Mouse (Mus musculus): ENCODE measurements around the gene Olfml1. TPM values are rescaled to one million over a fixed set of nuclear protein-coding genes. Genes with fewer than 3 reads are reported as not detected.

Gene Olfml1
- polyA plus RNA-seq, 1 experiment from 2014 or later: 1.6 TPM

DNA sequence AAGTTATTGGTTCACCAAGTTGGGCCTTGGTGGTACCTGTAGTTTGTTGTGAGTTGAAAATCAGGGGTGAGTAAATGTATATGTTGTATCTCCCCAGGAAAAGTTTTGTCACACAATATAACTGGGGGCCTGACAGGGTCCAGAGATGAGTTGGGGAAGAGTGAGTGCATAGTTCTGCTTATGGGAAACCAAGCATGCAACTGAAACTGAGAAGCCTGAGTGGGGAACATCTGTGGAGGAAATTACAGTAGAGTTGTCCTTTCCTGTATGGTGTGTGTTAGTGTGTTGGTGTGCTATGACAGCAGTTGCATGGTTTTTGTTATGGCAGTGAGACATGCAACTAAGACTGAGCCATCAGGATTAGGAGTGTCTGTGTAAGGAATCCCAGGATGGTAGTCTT lies 61.1 kb downstream of the Olfml1 start:
- H3K36me3 ChIP-seq (replicated peaks; ENCODE audit: insufficient read depth, low read length): no peaks in the 10 kb centered on the region
- H3K4me1 ChIP-seq (ENCODE audit: insufficient read depth): no peaks in the 10 kb centered on the region
- H3K27me3 ChIP-seq (ENCODE audit: insufficient read depth, low read length): no peaks in the 10 kb centered on the region
- no peak overlapping the region for H3K4me2 ChIP-seq (ENCODE audit: low read depth, low read length)
- H3K9me3 ChIP-seq (ENCODE audit: low read length): no peaks in the 10 kb centered on the region
- H3K27ac ChIP-seq (ENCODE audit: low read depth): no peak overlapping the region
- ATAC-seq (no peak), DNase-seq (no peak)
- H3K9ac ChIP-seq (replicated peaks): no peak overlapping the region
- no peak for TF ChIP-seq CTCF (IDR thresholded peaks at IDR 0.05; ENCODE audit: low read depth)
- no peak for TF ChIP-seq EP300 (IDR thresholded peaks at IDR 0.05; ENCODE audit: low read depth)
- H3K4me3 ChIP-seq (ENCODE audit: low read depth, low read length): no peak overlapping the region

- no peak for DNase-seq
- Histone ChIP-seq H3K4me2 (ENCODE audit: low read depth, low read length) (no peak overlapping the region), H3K27me3 (ENCODE audit: insufficient read depth, low read length) (no peaks in the 10 kb centered on the region), H3K4me3 (ENCODE audit: low read depth, low read length) (no peak overlapping the region), H3K4me1 (ENCODE audit: insufficient read depth) (no peaks in the 10 kb centered on the region), H3K36me3 (replicated peaks; ENCODE audit: insufficient read depth, low read length) (no peaks in the 10 kb centered on the region), H3K27ac (ENCODE audit: low read depth) (no peak overlapping the region), H3K9ac (replicated peaks) (no peak overlapping the region), H3K9me3 (ENCODE audit: low read length) (no peaks in the 10 kb centered on the region)
- TF ChIP-seq EP300 (IDR thresholded peaks at IDR 0.05; ENCODE audit: low read depth): no peak
- TF ChIP-seq CTCF (IDR thresholded peaks at IDR 0.05; ENCODE audit: low read depth): no peak
- WGBS (ENCODE audit: insufficient replicate concordance): 75% methylated on average over 4 of the region's 4 CpGs
- no peak for ATAC-seq
Measured at GRCm38 (mm10) chr7:107633201-107633600, 66.0 kb downstream of the Olfml1 start.

DNA sequence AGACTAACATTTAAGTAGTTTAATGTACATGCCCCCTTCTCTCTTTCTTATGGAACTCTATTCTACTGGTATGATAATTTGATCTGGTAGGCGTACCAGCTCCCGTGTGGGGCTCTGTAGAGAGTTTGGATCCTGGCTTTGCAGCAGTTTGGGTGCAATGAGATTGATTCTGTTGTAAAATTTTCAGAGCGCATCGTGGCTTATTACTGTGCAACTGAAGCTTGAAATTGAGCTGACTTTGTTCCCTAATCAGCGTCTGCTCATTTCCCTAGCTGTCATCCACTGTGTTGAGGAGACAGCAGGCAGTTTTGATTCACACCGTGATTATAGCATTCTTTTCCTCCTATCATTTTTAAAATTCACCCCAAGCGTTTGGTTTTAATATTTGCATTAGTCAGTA lies 70.2 kb downstream of the Olfml1 start:
- no peak overlapping the region for H3K4me2 ChIP-seq (ENCODE audit: low read depth, low read length)
- H3K27me3 ChIP-seq (ENCODE audit: insufficient read depth, low read length): no peaks in the 10 kb centered on the region
- DNase-seq: no peak
- H3K9me3 ChIP-seq (ENCODE audit: low read length): no peaks in the 10 kb centered on the region
- no peaks in the 10 kb centered on the region for H3K36me3 ChIP-seq (replicated peaks; ENCODE audit: insufficient read depth, low read length)
- ATAC-seq: no peak
- no peak overlapping the region for H3K27ac ChIP-seq (ENCODE audit: low read depth)
- 76% methylated on average over 7 of the region's 7 CpGs for WGBS (ENCODE audit: insufficient replicate concordance)
- no peaks in the 10 kb centered on the region for H3K4me1 ChIP-seq (ENCODE audit: insufficient read depth)
- no peak overlapping the region for H3K4me3 ChIP-seq (ENCODE audit: low read depth, low read length)
- TF ChIP-seq CTCF (IDR thresholded peaks at IDR 0.05; ENCODE audit: low read depth): no peak
- TF ChIP-seq EP300 (IDR thresholded peaks at IDR 0.05; ENCODE audit: low read depth): no peak
- no peak overlapping the region for H3K9ac ChIP-seq (replicated peaks)

DNA sequence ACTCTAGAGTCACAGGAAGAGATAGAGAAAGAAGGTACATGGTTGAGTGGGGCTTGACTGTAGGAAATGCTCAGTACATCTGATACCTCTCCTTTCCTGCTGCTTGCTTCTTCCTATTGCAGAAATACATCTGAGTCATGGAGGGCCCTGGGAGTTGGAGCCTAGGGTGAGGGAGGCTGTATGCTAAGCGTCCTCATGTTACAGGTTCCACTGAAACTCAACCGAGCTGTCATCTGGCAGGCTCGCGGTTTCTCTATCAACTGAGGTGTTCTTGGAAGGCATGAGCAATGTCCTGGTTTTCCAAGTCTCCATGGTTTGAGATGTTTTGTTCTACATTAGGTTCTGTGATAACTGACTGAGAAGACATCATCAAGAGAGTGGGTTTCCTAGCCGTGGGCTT lies 70.8 kb downstream of the Olfml1 start:
- no peak overlapping the region for H3K9ac ChIP-seq (replicated peaks)
- no peaks in the 10 kb centered on the region for H3K27me3 ChIP-seq (ENCODE audit: insufficient read depth, low read length)
- ATAC-seq (no peak), DNase-seq (no peak)
- H3K36me3 ChIP-seq (replicated peaks; ENCODE audit: insufficient read depth, low read length): no peaks in the 10 kb centered on the region
- TF ChIP-seq EP300 (IDR thresholded peaks at IDR 0.05; ENCODE audit: low read depth) (no peak), CTCF (IDR thresholded peaks at IDR 0.05; ENCODE audit: low read depth) (no peak)
- H3K9me3 ChIP-seq (ENCODE audit: low read length): no peaks in the 10 kb centered on the region
- H3K4me3 ChIP-seq (ENCODE audit: low read depth, low read length): no peak overlapping the region
- no peak overlapping the region for H3K4me2 ChIP-seq (ENCODE audit: low read depth, low read length)
- no peak overlapping the region for H3K27ac ChIP-seq (ENCODE audit: low read depth)
- no peaks in the 10 kb centered on the region for H3K4me1 ChIP-seq (ENCODE audit: insufficient read depth)
- 72% methylated on average over 5 of the region's 5 CpGs for WGBS (ENCODE audit: insufficient replicate concordance)

Other genes starting within 250 kb of the Olfml1 start
- gene Syt9, start 196.7 kb upstream of the Olfml1 start, polyA plus RNA-seq (2015; fragmentation: Nextera tagmentation; extraction: Ambion mirVana): 0.13 and 0.23 TPM in 2 replicates
- gene Ppfibp2, start 27.8 kb downstream of the Olfml1 start, polyA plus RNA-seq (2015; fragmentation: Nextera tagmentation; extraction: Ambion mirVana): 7.7 and 8.3 TPM in 2 replicates
- 0.08 TPM in 1 of 2 replicates, not detected in the other for gene 5330417H12Rik, start 57.7 kb downstream of the Olfml1 start, polyA plus RNA-seq (2015; fragmentation: Nextera tagmentation; extraction: Ambion mirVana)
- 0.11 and 0.12 TPM in 2 replicates for gene Cyb5r2, start 190.6 kb downstream of the Olfml1 start, polyA plus RNA-seq (2015; fragmentation: Nextera tagmentation; extraction: Ambion mirVana)
- not detected in 2 replicates for gene Ovch2, start 233.8 kb downstream of the Olfml1 start, polyA plus RNA-seq (2015; fragmentation: Nextera tagmentation; extraction: Ambion mirVana)
- not detected in 2 replicates for gene Olfr467, start 244.8 kb downstream of the Olfml1 start, polyA plus RNA-seq (2015; fragmentation: Nextera tagmentation; extraction: Ambion mirVana)

All from liver, postnatal 0 days (tissue).